Mouse (Mus musculus) small intestine, adult 2 months (tissue): ENCODE results near the gene 1700016D06Rik.

Experiments used
- CTCF ChIP-seq: fragments of 200-500 bp; IDR thresholded peaks from 2 replicates; pipeline ENCODE4 v1.5.1; 2012; ENCODE audit warnings: low read depth, mild to moderate bottlenecking, control low read depth, inconsistent platforms, low read length, moderate library complexity, mixed read lengths; ENCODE audit not compliant: insufficient replicate concordance, insufficient read length; ENCODE audit errors: extremely low read depth
- POLR2A ChIP-seq: fragments of 200-500 bp; IDR thresholded peaks from 2 replicates; pipeline ENCODE4 v1.6.1; 2012; ENCODE audit warnings: low read depth, mild to moderate bottlenecking, control low read depth, inconsistent platforms, low read length, moderate library complexity

DNA sequence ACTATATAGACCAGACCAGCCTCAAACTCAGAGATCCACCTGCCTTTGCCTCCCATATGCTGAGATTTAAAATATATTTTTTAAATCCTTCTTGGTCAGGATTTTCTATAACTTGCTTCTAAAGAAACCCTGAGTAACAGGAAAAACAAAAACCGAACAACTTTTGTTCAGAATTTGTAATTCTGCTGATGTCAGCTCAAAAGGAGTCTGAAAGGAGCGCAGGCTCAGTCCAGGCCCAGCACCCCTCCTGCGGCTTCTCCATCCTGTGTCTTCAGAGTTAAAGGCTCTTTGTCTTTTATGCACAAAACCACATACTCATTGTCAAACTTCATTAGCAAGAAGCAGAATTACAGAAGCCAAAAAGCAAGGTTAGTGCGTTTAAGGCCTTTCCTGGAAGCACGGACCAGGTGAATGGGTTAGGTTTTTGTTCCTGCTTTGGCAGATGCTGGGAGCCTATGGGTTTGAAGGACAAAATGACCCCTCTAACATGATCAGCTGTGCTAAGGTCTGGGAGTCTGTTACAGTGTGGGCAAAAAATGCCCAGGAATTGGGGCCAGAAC is 1.3 kb downstream of the 1700016D06Rik start:
- TF ChIP-seq CTCF (no peak), POLR2A (no peak)
